Mouse (Mus musculus): ENCODE data around the gene Ttyh1.

DNA sequence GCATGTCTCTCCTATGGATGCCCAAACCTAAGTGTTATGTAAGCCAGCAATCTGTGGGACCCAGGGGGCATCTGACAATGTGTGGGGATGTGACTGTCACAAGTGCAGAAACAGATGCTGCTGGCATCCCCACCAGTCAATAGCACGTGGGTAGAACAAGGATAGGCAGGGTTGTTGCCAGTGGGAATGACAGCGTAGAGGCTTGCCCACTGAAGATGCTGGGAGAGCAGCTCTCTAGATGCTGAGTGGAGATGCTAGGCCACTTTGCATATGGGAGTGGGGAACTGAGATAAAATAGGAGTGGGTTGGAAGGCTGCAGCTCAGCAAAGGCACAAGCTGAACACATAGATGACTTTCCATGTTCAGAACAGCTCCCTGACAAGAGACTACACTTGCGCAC is 13.4 kb downstream of the Ttyh1 start:
- TF ChIP-seq CTCF (IDR thresholded peaks at IDR 0.05; ENCODE audit: low read depth, low read length): no peak
- TF ChIP-seq POLR2A (IDR thresholded peaks at IDR 0.05; ENCODE audit: extremely low read depth, insufficient read depth, low read length): no peak

Measured in liver, adult 2 months (tissue).